Mouse (Mus musculus) erythroblast, embryonic 14.5 days (primary cell): ENCODE measurements around the gene Psme2. TPM values are rescaled to one million over a fixed set of nuclear protein-coding genes. Genes with fewer than 3 reads are reported as not detected.

Experiments
- H3K27me3 ChIP-seq: 2 replicates; pipeline ENCODE4 v1.6.1; 2012; ENCODE audit warnings: inconsistent platforms; ENCODE audit not compliant: control insufficient read depth
- H3K36me3 ChIP-seq: 2 replicates; pipeline ENCODE4 v1.6.1; 2012; ENCODE audit warnings: mild to moderate bottlenecking, inconsistent platforms; ENCODE audit not compliant: control insufficient read depth
- H3K4me1 ChIP-seq: 2 replicates; pipeline ENCODE4 v1.6.1; 2012; ENCODE audit warnings: inconsistent platforms; ENCODE audit not compliant: control insufficient read depth
- H3K4me3 ChIP-seq: replicated peaks from 2 replicates; pipeline ENCODE3; 2012; ENCODE audit warnings: moderate library complexity, mild to moderate bottlenecking, inconsistent platforms
- H3K9me3 ChIP-seq: 2 replicates; pipeline ENCODE4 v1.6.1; 2012; ENCODE audit warnings: low read length, inconsistent platforms, mixed read lengths; ENCODE audit not compliant: control insufficient read depth
- GATA1 ChIP-seq: IDR thresholded peaks from 2 replicates; pipeline ENCODE4 v1.6.1; 2012; ENCODE audit warnings: low read length, inconsistent platforms, mixed read lengths
- TAL1 ChIP-seq: IDR thresholded peaks from 3 replicates; pipeline ENCODE4 v1.6.1; 2012; ENCODE audit warnings: low read length, inconsistent platforms, mixed read lengths
- polyA plus RNA-seq: library from polyadenylated mRNA; stranded (reverse); fragments of >175 nt; gene quantifications from 2 replicates; pipeline ENCODE4 v1.2.3, GENCODE M21; 2012

Psme2 gene
- polyA plus RNA-seq, 1 experiment, result 4.4 TPM

GRCm38 (mm10) chr14:55616844-55617243 is 25.9 kb upstream of the Psme2 start:
- no peak for TF ChIP-seq GATA1
- Histone ChIP-seq H3K36me3 (no peaks in the 10 kb centered on the region), H3K4me3 (no peak overlapping the region), H3K9me3 (no peaks in the 10 kb centered on the region), H3K27me3 (no peaks in the 10 kb centered on the region), H3K4me1 (peaks cover 66% of the 10 kb centered on the region)

- Histone ChIP-seq H3K36me3 (peaks cover 3% of the 10 kb centered on the region), H3K9me3 (no peaks in the 10 kb centered on the region), H3K27me3 (no peaks in the 10 kb centered on the region), H3K4me1 (peaks cover 64% of the 10 kb centered on the region), H3K4me3 (no peak overlapping the region)
- TF ChIP-seq TAL1 (no peak), GATA1 (no peak)
Observed at GRCm38 (mm10) chr14:55615876-55616275, 25.0 kb upstream of the Psme2 start.

- Histone ChIP-seq H3K36me3 (peaks cover 13% of the 10 kb centered on the region), H3K4me3 (no peak overlapping the region), H3K4me1 (peaks cover 65% of the 10 kb centered on the region), H3K9me3 (no peaks in the 10 kb centered on the region), H3K27me3 (no peaks in the 10 kb centered on the region)
- TF ChIP-seq GATA1, result 0 out of 2 replicates have a peak, but pooled peaks have one; percentile 31
- no peak for TF ChIP-seq TAL1
Observed at GRCm38 (mm10) chr14:55614565-55615178, 23.8 kb upstream of the Psme2 start.

- Histone ChIP-seq H3K9me3 (no peaks in the 10 kb centered on the region), H3K36me3 (peaks cover 26% of the 10 kb centered on the region), H3K4me1 (peaks cover 53% of the 10 kb centered on the region), H3K4me3 (no peak overlapping the region), H3K27me3 (no peaks in the 10 kb centered on the region)
- TF ChIP-seq GATA1 (no peak), TAL1 (no peak)
Observed at GRCm38 (mm10) chr14:55613346-55613745, 22.4 kb upstream of the Psme2 start.

- peaks cover 68% of the 10 kb centered on the region for H3K36me3 ChIP-seq
- peaks cover 54% of the 10 kb centered on the region for H3K4me1 ChIP-seq
- H3K4me3 ChIP-seq, result no peak overlapping the region
- TF ChIP-seq TAL1 (no peak), GATA1 (no peak)
- no peaks in the 10 kb centered on the region for H3K27me3 ChIP-seq
- H3K9me3 ChIP-seq, result no peaks in the 10 kb centered on the region
Observed at GRCm38 (mm10) chr14:55608339-55608738, 17.4 kb upstream of the Psme2 start.

- H3K9me3 ChIP-seq, result no peaks in the 10 kb centered on the region
- peaks cover 90% of the 10 kb centered on the region for H3K36me3 ChIP-seq
- TF ChIP-seq TAL1, result no peak
- no peak for TF ChIP-seq GATA1
- H3K4me1 ChIP-seq, result peaks cover 57% of the 10 kb centered on the region
- no peaks in the 10 kb centered on the region for H3K27me3 ChIP-seq
- H3K4me3 ChIP-seq, result peak overlapping the region; percentile 25
Observed at GRCm38 (mm10) chr14:55605743-55606459, 15.0 kb upstream of the Psme2 start.

GRCm38 (mm10) chr14:55604823-55605222 is 13.9 kb upstream of the Psme2 start:
- peaks cover 56% of the 10 kb centered on the region for H3K4me1 ChIP-seq
- no peaks in the 10 kb centered on the region for H3K9me3 ChIP-seq

GRCm38 (mm10) chr14:55603633-55604576 is 13.0 kb upstream of the Psme2 start:
- H3K9me3 ChIP-seq, result no peaks in the 10 kb centered on the region
- H3K4me3 ChIP-seq, result peak overlapping the region; percentile 73
- peaks cover 56% of the 10 kb centered on the region for H3K4me1 ChIP-seq
- no peaks in the 10 kb centered on the region for H3K27me3 ChIP-seq
- TF ChIP-seq TAL1 (no peak), GATA1 (peak; percentile 98)
- H3K36me3 ChIP-seq, result peaks cover 92% of the 10 kb centered on the region

More at GRCm38 (mm10) chr14:55604823-55605222, 13.9 kb upstream of the Psme2 start:
- TF ChIP-seq TAL1, result no peak
- no peak for TF ChIP-seq GATA1
- Histone ChIP-seq H3K27me3 (no peaks in the 10 kb centered on the region), H3K4me3 (peak overlapping the region; percentile 73), H3K36me3 (peaks cover 92% of the 10 kb centered on the region)

- no peaks in the 10 kb centered on the region for H3K27me3 ChIP-seq
- H3K4me3 ChIP-seq, result peak within 1 kb of the TSS; percentile 73
- peaks cover 55% of the 10 kb centered on the region for H3K4me1 ChIP-seq
- peaks cover 92% of the 10 kb centered on the region for H3K36me3 ChIP-seq
- TF ChIP-seq TAL1 (no peak), GATA1 (no peak)
- H3K9me3 ChIP-seq, result no peaks in the 10 kb centered on the region
Observed at GRCm38 (mm10) chr14:55603271-55603632, 12.3 kb upstream of the Psme2 start, which contains the start of gene Irf9. TSS of gene Irf9 (plus strand) at chr14:55603571.
